Mouse (Mus musculus): ENCODE data around the gene Dusp27.

GRCm38 (mm10) chr1:166153351-166154120 is 25.8 kb upstream of the Dusp27 start:
- TF ChIP-seq CTCF (IDR thresholded peaks at IDR 0.05; ENCODE audit: borderline replicate concordance, insufficient read depth, low read length), result peak; percentile 78
- TF ChIP-seq POLR2A (IDR thresholded peaks at IDR 0.05; ENCODE audit: low read depth, low read length), result no peak

All from embryonic fibroblast, embryonic 13.5 days (primary cell).